Mouse (Mus musculus): ENCODE data around the gene Ntf3. TPM values are rescaled to one million over a fixed set of nuclear protein-coding genes. Genes with fewer than 3 reads are reported as not detected.
A peak's percentile ranks its signal among the peaks of the same experiment; 100 is the strongest.

Ntf3 gene
- 7.0 and 8.0 TPM in 2 replicates for polyA plus RNA-seq (2015; fragmentation: Nextera tagmentation; extraction: Ambion mirVana)

GRCm38 (mm10) chr6:126166548-126167207, at the start of gene Ntf3:
Gene Ntf3 (minus strand): TSS chr6:126166910.
- Histone ChIP-seq H3K4me3 (peak within 1 kb of the TSS; percentile 40), H3K9ac (peak within 1 kb of the TSS; percentile 46), H3K27ac (peak within 1 kb of the TSS; percentile 25; the same call in 1 of the 2 replicates), H3K27me3 (peaks cover 30% of the 10 kb centered on the region), H3K4me1 (replicated peaks) (peaks cover 51% of the 10 kb centered on the region), H3K36me3 (no peaks in the 10 kb centered on the region), H3K9me3 (replicated peaks) (no peaks in the 10 kb centered on the region), H3K4me2 (peak within 1 kb of the TSS; percentile 88)
- WGBS = 1% methylated on average over 27 of the region's 27 CpGs
- ATAC-seq (replicated peaks; ENCODE audit: insufficient number of reproducible peaks, insufficient read depth, low FRiP score, low read depth) = no peak

- ATAC-seq (replicated peaks; ENCODE audit: insufficient number of reproducible peaks, insufficient read depth, low FRiP score, low read depth) = no peak
- Histone ChIP-seq H3K27me3 (no peaks in the 10 kb centered on the region), H3K4me2 (no peak overlapping the region), H3K36me3 (no peaks in the 10 kb centered on the region), H3K4me1 (replicated peaks) (no peaks in the 10 kb centered on the region), H3K4me3 (no peak overlapping the region), H3K9ac (no peak overlapping the region), H3K9me3 (replicated peaks) (no peaks in the 10 kb centered on the region), H3K27ac (no peak overlapping the region)
- WGBS = 66% methylated on average over 5 of the region's 5 CpGs
These were observed 46.6 kb upstream of the Ntf3 start for GRCm38 (mm10) chr6:126213330-126213729.

- peak overlapping the region; percentile 16 for H3K4me2 ChIP-seq
- no peak for ATAC-seq (replicated peaks; ENCODE audit: insufficient number of reproducible peaks, insufficient read depth, low FRiP score, low read depth)
- WGBS = 69% methylated on average over 4 of the region's 4 CpGs
- peaks cover 10% of the 10 kb centered on the region for H3K4me1 ChIP-seq (replicated peaks)
- no peaks in the 10 kb centered on the region for H3K36me3 ChIP-seq
- H3K9ac ChIP-seq = no peak overlapping the region
- H3K9me3 ChIP-seq (replicated peaks) = no peaks in the 10 kb centered on the region
- H3K4me3 ChIP-seq = no peak overlapping the region
- no peaks in the 10 kb centered on the region for H3K27me3 ChIP-seq
- no peak overlapping the region for H3K27ac ChIP-seq
These were observed 36.7 kb upstream of the Ntf3 start for GRCm38 (mm10) chr6:126203366-126203765.

GRCm38 (mm10) chr6:126202959-126203358, 36.2 kb upstream of the Ntf3 start:
- H3K9me3 ChIP-seq (replicated peaks) = no peaks in the 10 kb centered on the region
- H3K4me1 ChIP-seq (replicated peaks) = peaks cover 10% of the 10 kb centered on the region
- H3K4me2 ChIP-seq = peak overlapping the region; percentile 16
- H3K9ac ChIP-seq = no peak overlapping the region
- H3K27ac ChIP-seq = peak overlapping the region; percentile 20; the same call in 1 of the 2 replicates
- no peaks in the 10 kb centered on the region for H3K27me3 ChIP-seq
- no peak overlapping the region for H3K4me3 ChIP-seq
- H3K36me3 ChIP-seq = no peaks in the 10 kb centered on the region
- ATAC-seq (replicated peaks; ENCODE audit: insufficient number of reproducible peaks, insufficient read depth, low FRiP score, low read depth) = peak; percentile 60
- 32% methylated on average over 7 of the region's 7 CpGs for WGBS

- WGBS = 76% methylated on average over 2 of the region's 2 CpGs
- H3K4me2 ChIP-seq = no peak overlapping the region
- peaks cover 10% of the 10 kb centered on the region for H3K4me1 ChIP-seq (replicated peaks)
- H3K9me3 ChIP-seq (replicated peaks) = no peaks in the 10 kb centered on the region
- no peak for ATAC-seq (replicated peaks; ENCODE audit: insufficient number of reproducible peaks, insufficient read depth, low FRiP score, low read depth)
- no peak overlapping the region for H3K4me3 ChIP-seq
- no peaks in the 10 kb centered on the region for H3K27me3 ChIP-seq
- no peak overlapping the region for H3K27ac ChIP-seq
- no peak overlapping the region for H3K9ac ChIP-seq
- H3K36me3 ChIP-seq = no peaks in the 10 kb centered on the region
These were observed 35.0 kb upstream of the Ntf3 start for GRCm38 (mm10) chr6:126201721-126202120.

- no peak overlapping the region for H3K4me3 ChIP-seq
- no peak for ATAC-seq (replicated peaks; ENCODE audit: insufficient number of reproducible peaks, insufficient read depth, low FRiP score, low read depth)
- no peak overlapping the region for H3K4me2 ChIP-seq
- H3K4me1 ChIP-seq (replicated peaks) = peaks cover 10% of the 10 kb centered on the region
- no peak overlapping the region for H3K27ac ChIP-seq
- WGBS = 59% methylated on average over 2 of the region's 2 CpGs
- no peaks in the 10 kb centered on the region for H3K36me3 ChIP-seq
- H3K9me3 ChIP-seq (replicated peaks) = no peaks in the 10 kb centered on the region
- no peaks in the 10 kb centered on the region for H3K27me3 ChIP-seq
- no peak overlapping the region for H3K9ac ChIP-seq
These were observed 33.2 kb upstream of the Ntf3 start for GRCm38 (mm10) chr6:126199916-126200315.

GRCm38 (mm10) chr6:126194760-126195159, 28.1 kb upstream of the Ntf3 start:
- no peak for ATAC-seq (replicated peaks; ENCODE audit: insufficient number of reproducible peaks, insufficient read depth, low FRiP score, low read depth)
- no peaks in the 10 kb centered on the region for H3K27me3 ChIP-seq
- no peak overlapping the region for H3K27ac ChIP-seq
- WGBS = 69% methylated on average over 4 of the region's 4 CpGs
- H3K4me2 ChIP-seq = no peak overlapping the region
- H3K36me3 ChIP-seq = no peaks in the 10 kb centered on the region
- no peak overlapping the region for H3K9ac ChIP-seq
- H3K4me3 ChIP-seq = no peak overlapping the region
- H3K4me1 ChIP-seq (replicated peaks) = no peaks in the 10 kb centered on the region
- no peaks in the 10 kb centered on the region for H3K9me3 ChIP-seq (replicated peaks)

- Histone ChIP-seq H3K4me2 (no peak overlapping the region), H3K27ac (no peak overlapping the region), H3K9me3 (replicated peaks) (no peaks in the 10 kb centered on the region), H3K4me3 (no peak overlapping the region), H3K27me3 (no peaks in the 10 kb centered on the region), H3K36me3 (no peaks in the 10 kb centered on the region), H3K4me1 (replicated peaks) (no peaks in the 10 kb centered on the region), H3K9ac (no peak overlapping the region)
- 63% methylated on average over 10 of the region's 10 CpGs for WGBS
- ATAC-seq (replicated peaks; ENCODE audit: insufficient number of reproducible peaks, insufficient read depth, low FRiP score, low read depth) = peak; percentile 79
These were observed 23.6 kb upstream of the Ntf3 start for GRCm38 (mm10) chr6:126190218-126190871.

- H3K4me3 ChIP-seq = no peak overlapping the region
- ATAC-seq (replicated peaks; ENCODE audit: insufficient number of reproducible peaks, insufficient read depth, low FRiP score, low read depth) = no peak
- H3K4me2 ChIP-seq = no peak overlapping the region
- H3K9me3 ChIP-seq (replicated peaks) = no peaks in the 10 kb centered on the region
- no peak overlapping the region for H3K27ac ChIP-seq
- H3K4me1 ChIP-seq (replicated peaks) = no peaks in the 10 kb centered on the region
- 59% methylated on average over 8 of the region's 8 CpGs for WGBS
- no peaks in the 10 kb centered on the region for H3K27me3 ChIP-seq
- no peak overlapping the region for H3K9ac ChIP-seq
- H3K36me3 ChIP-seq = no peaks in the 10 kb centered on the region
These were observed 20.7 kb upstream of the Ntf3 start for GRCm38 (mm10) chr6:126187400-126187799.

- H3K9ac ChIP-seq = no peak overlapping the region
- no peak overlapping the region for H3K4me3 ChIP-seq
- H3K27ac ChIP-seq = no peak overlapping the region
- WGBS = 70% methylated on average over 1 of the region's 1 CpGs
- ATAC-seq (replicated peaks; ENCODE audit: insufficient number of reproducible peaks, insufficient read depth, low FRiP score, low read depth) = no peak
- no peaks in the 10 kb centered on the region for H3K36me3 ChIP-seq
- H3K27me3 ChIP-seq = no peaks in the 10 kb centered on the region
- no peak overlapping the region for H3K4me2 ChIP-seq
- no peaks in the 10 kb centered on the region for H3K9me3 ChIP-seq (replicated peaks)
- H3K4me1 ChIP-seq (replicated peaks) = no peaks in the 10 kb centered on the region
These were observed 19.4 kb upstream of the Ntf3 start for GRCm38 (mm10) chr6:126186116-126186515.

GRCm38 (mm10) chr6:126172071-126172470, 5.4 kb upstream of the Ntf3 start:
- Histone ChIP-seq H3K4me1 (replicated peaks) (peaks cover 2% of the 10 kb centered on the region), H3K4me2 (no peak overlapping the region), H3K9ac (no peak overlapping the region), H3K36me3 (no peaks in the 10 kb centered on the region), H3K9me3 (replicated peaks) (no peaks in the 10 kb centered on the region), H3K27ac (no peak overlapping the region), H3K27me3 (no peaks in the 10 kb centered on the region), H3K4me3 (no peak overlapping the region)
- ATAC-seq (replicated peaks; ENCODE audit: insufficient number of reproducible peaks, insufficient read depth, low FRiP score, low read depth) = no peak
- 77% methylated on average over 1 of the region's 1 CpGs for WGBS

- ATAC-seq (replicated peaks; ENCODE audit: insufficient number of reproducible peaks, insufficient read depth, low FRiP score, low read depth) = no peak
- H3K27ac ChIP-seq = no peak overlapping the region
- H3K4me1 ChIP-seq (replicated peaks) = peaks cover 13% of the 10 kb centered on the region
- no peak overlapping the region for H3K4me3 ChIP-seq
- no peak overlapping the region for H3K4me2 ChIP-seq
- H3K36me3 ChIP-seq = no peaks in the 10 kb centered on the region
- WGBS = 80% methylated on average over 4 of the region's 4 CpGs
- no peaks in the 10 kb centered on the region for H3K9me3 ChIP-seq (replicated peaks)
- H3K27me3 ChIP-seq = peaks cover 7% of the 10 kb centered on the region; the same call in 1 of the 2 replicates
- H3K9ac ChIP-seq = no peak overlapping the region
These were observed 4.1 kb upstream of the Ntf3 start for GRCm38 (mm10) chr6:126170772-126171171.

All from heart, embryonic 15.5 days (tissue).